Mouse (Mus musculus) hindbrain, embryonic 10.5 days (tissue): ENCODE results near the gene Cysrt1. TPM values are rescaled to one million over a fixed set of nuclear protein-coding genes. Genes with fewer than 3 reads are reported as not detected.

Experiments used
- DNase-seq: peaks from one replicate; pipeline ENCODE4 v3.0.0-alpha.2; 2017; ENCODE audit warnings: low spot score
- H3K27ac ChIP-seq: fragments of 300-500 bp; sonication (generic); 2 replicates; pipeline ENCODE4 v1.5.1; 2016; ENCODE audit warnings: mild to moderate bottlenecking, moderate library complexity
- H3K27me3 ChIP-seq: fragments of 300-500 bp; sonication (generic); 2 replicates; pipeline ENCODE4 v1.6.1; 2016; ENCODE audit warnings: mild to moderate bottlenecking; ENCODE audit not compliant: poor library complexity, insufficient read depth, severe bottlenecking
- H3K36me3 ChIP-seq: fragments of 300-500 bp; sonication (generic); 2 replicates; pipeline ENCODE4 v1.6.1; 2016; ENCODE audit warnings: mild to moderate bottlenecking, moderate library complexity
- H3K4me1 ChIP-seq: fragments of 300-500 bp; sonication (generic); replicated peaks from 2 replicates; pipeline ENCODE4 v1.6.1; 2016; ENCODE audit warnings: mild to moderate bottlenecking
- H3K4me3 ChIP-seq: fragments of 300-500 bp; sonication (generic); 2 replicates; pipeline ENCODE4 v1.5.1; 2016; ENCODE audit warnings: mild to moderate bottlenecking, moderate library complexity
- H3K9me3 ChIP-seq: fragments of 300-500 bp; sonication (generic); 2 replicates; pipeline ENCODE4 v1.6.1; 2016; ENCODE audit warnings: mild to moderate bottlenecking, moderate library complexity
- WGBS: fragments of 180-500 bp; shearing (Covaris S2); methylation state at CpG from one replicate; pipeline ENCODE4 v1.1.7; 2016; 5-methylcytosine and 5-hydroxymethylcytosine counted together
- polyA plus RNA-seq: library from polyadenylated mRNA; unstranded; fragments of >200 nt; fragmentation: Nextera tagmentation; extraction: Ambion mirVana; gene quantifications from 2 replicates; pipeline ENCODE4 v1.2.1, GENCODE M21; 2016

Gene Cysrt1
- polyA plus RNA-seq, 1 experiment from 2014 or later = not detected

- no peak for DNase-seq
- H3K4me1 ChIP-seq = peaks cover 40% of the 10 kb centered on the region
- peaks cover 9% of the 10 kb centered on the region for H3K36me3 ChIP-seq
- peaks cover 46% of the 10 kb centered on the region for H3K27me3 ChIP-seq
- H3K27ac ChIP-seq = no peak overlapping the region
- no peak overlapping the region for H3K4me3 ChIP-seq
- WGBS = 76% methylated on average over 3 of the region's 3 CpGs
- H3K9me3 ChIP-seq = no peaks in the 10 kb centered on the region
Measured at GRCm38 (mm10) chr2:25239766-25240165, 2.5 kb downstream of the Cysrt1 start.

- Histone ChIP-seq H3K4me1 (peaks cover 35% of the 10 kb centered on the region), H3K27ac (no peak overlapping the region), H3K9me3 (no peaks in the 10 kb centered on the region), H3K4me3 (no peak overlapping the region), H3K36me3 (no peaks in the 10 kb centered on the region), H3K27me3 (peaks cover 33% of the 10 kb centered on the region)
- DNase-seq = no peak
Measured at GRCm38 (mm10) chr2:25238106-25238505, 4.1 kb downstream of the Cysrt1 start.

DNA sequence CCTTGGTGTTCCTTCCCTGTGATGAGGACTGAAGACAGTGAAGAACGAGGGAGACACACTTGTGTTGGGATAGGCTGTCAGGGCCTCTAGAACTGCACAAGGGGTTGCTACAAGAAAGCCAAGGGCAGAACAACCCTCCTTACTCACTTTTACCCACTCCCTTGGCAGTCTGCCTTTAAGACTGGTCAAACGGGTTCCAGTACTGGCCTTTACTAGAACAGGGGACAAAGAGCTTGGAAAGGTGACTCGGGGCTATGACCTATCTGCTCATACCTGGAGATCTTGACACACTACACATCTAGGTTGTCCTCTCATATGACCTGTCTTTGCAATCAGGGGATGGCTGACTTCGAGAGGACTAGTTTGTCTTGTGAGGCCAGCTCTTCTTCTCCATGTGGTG, 4.7 kb downstream of the Cysrt1 start:
- no peak for DNase-seq
- 74% methylated on average over 4 of the region's 4 CpGs for WGBS
- Histone ChIP-seq H3K27me3 (peaks cover 27% of the 10 kb centered on the region), H3K36me3 (no peaks in the 10 kb centered on the region), H3K9me3 (no peaks in the 10 kb centered on the region), H3K4me3 (no peak overlapping the region), H3K27ac (no peak overlapping the region), H3K4me1 (peaks cover 33% of the 10 kb centered on the region)

GRCm38 (mm10) chr2:25236614-25237013, 5.6 kb downstream of the Cysrt1 start, which contains the start of gene Rnf224:
Rnf224 (minus strand) TSS chr2:25236787.
- no peak within 1 kb of the TSS for H3K4me3 ChIP-seq
- H3K36me3 ChIP-seq = no peaks in the 10 kb centered on the region
- 35% methylated on average over 8 of the region's 8 CpGs for WGBS
- no peak for DNase-seq
- peaks cover 26% of the 10 kb centered on the region for H3K27me3 ChIP-seq
- no peak within 1 kb of the TSS for H3K27ac ChIP-seq
- H3K4me1 ChIP-seq = peaks cover 31% of the 10 kb centered on the region
- H3K9me3 ChIP-seq = no peaks in the 10 kb centered on the region

DNA sequence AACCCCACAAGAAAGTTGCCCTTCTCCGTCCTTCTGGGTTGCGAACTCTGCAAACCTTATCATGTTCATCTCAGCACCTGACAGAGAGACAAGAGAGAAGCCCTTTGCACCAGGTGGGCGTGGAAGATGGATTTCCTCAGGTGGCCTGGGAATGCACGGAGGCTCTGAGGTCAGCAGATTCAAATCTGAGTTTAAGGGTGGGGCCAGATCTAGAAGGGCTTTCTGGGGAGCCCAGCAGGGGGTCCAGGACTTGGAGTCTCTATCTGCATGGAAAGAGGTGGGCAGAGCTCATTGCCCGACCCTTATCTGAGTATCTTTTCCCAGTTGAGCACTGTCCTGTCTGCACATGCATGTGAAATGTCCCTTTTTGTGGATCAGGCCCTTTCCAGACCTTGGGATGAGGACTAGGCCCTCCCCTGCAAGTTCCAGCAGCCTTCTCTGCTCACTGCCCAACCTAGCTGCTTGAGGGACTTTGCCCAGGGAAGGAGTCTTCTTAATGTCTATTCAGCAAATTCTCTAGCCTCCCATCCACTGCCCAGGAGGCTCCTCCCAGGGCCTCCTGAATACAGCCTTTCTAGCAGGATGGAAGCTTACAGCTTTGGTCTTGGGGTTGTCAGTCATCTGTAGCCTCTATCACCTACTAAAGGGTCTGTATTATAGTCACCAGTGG, 7.6 kb downstream of the Cysrt1 start:
- no peaks in the 10 kb centered on the region for H3K36me3 ChIP-seq
- peaks cover 29% of the 10 kb centered on the region; the same call in 1 of the 2 replicates for H3K27me3 ChIP-seq
- DNase-seq = no peak
- no peak overlapping the region for H3K4me3 ChIP-seq
- 77% methylated on average over 5 of the region's 5 CpGs for WGBS
- H3K4me1 ChIP-seq = peaks cover 16% of the 10 kb centered on the region; the same call in 1 of the 2 replicates
- no peak overlapping the region for H3K27ac ChIP-seq
- no peaks in the 10 kb centered on the region for H3K9me3 ChIP-seq

GRCm38 (mm10) chr2:25234050-25234449, 8.2 kb downstream of the Cysrt1 start, which contains the start of gene Slc34a3:
Slc34a3 (minus strand) TSS chr2:25234364.
- Histone ChIP-seq H3K36me3 (no peaks in the 10 kb centered on the region), H3K4me3 (no peak within 1 kb of the TSS), H3K27me3 (peaks cover 22% of the 10 kb centered on the region; the same call in 1 of the 2 replicates), H3K9me3 (no peaks in the 10 kb centered on the region), H3K4me1 (peaks cover 18% of the 10 kb centered on the region), H3K27ac (no peak within 1 kb of the TSS)
- no peak for DNase-seq
- WGBS = 88% methylated on average over 3 of the region's 3 CpGs

- H3K27me3 ChIP-seq = peaks cover 19% of the 10 kb centered on the region; the same call in 1 of the 2 replicates
- H3K9me3 ChIP-seq = no peaks in the 10 kb centered on the region
- DNase-seq = no peak
- peaks cover 25% of the 10 kb centered on the region for H3K4me1 ChIP-seq
- no peak overlapping the region for H3K27ac ChIP-seq
- no peak overlapping the region for H3K4me3 ChIP-seq
- H3K36me3 ChIP-seq = no peaks in the 10 kb centered on the region
- 82% methylated on average over 4 of the region's 4 CpGs for WGBS
Measured at GRCm38 (mm10) chr2:25233421-25233820, 8.8 kb downstream of the Cysrt1 start.

DNA sequence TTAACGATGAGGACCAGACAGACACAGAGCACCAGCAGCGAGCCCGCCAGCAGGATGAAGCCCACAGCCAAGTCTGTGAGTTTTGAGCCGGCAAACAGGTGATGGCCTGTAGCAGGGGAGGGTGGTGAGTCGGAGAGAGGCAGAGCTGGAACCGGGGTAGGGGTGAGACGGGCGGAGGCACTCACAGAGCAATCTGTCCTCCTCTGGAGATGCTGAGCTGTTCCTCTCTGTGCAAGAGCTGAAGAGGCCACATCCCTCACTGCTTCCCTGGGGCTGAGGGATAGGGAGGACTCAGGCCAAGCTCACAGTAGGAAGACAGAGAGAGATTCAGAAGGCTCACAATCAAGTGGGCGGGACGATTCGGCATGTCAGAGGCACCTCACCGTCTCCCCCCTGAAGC, 11.2 kb downstream of the Cysrt1 start:
- Histone ChIP-seq H3K4me3 (no peak overlapping the region), H3K27me3 (peaks cover 19% of the 10 kb centered on the region; the same call in 1 of the 2 replicates), H3K36me3 (no peaks in the 10 kb centered on the region), H3K27ac (no peak overlapping the region), H3K4me1 (peaks cover 36% of the 10 kb centered on the region), H3K9me3 (no peaks in the 10 kb centered on the region)
- no peak for DNase-seq
- 51% methylated on average over 12 of the region's 12 CpGs for WGBS

DNA sequence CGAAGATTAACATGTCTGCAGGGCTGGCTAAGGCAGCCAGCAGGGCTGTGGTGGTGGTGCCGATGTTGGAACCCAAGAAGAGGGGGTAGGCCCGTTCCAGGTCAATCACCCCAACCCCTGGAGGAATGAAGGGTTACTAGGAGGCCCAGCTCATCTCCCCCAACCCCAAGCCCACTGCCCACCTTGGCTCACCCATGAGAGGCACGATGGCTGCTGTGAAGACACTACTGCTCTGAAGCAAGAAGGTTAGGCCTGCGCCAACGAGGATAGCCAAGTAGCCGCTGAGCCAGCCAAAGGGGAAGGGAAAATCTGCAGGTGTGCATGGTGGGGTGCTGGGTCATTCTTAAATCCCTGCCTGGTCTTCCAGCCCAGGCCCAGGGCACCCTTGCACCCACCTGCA, 11.7 kb downstream of the Cysrt1 start:
- Histone ChIP-seq H3K4me1 (peaks cover 40% of the 10 kb centered on the region), H3K4me3 (no peak overlapping the region), H3K9me3 (no peaks in the 10 kb centered on the region), H3K27ac (no peak overlapping the region), H3K27me3 (peaks cover 19% of the 10 kb centered on the region; the same call in 1 of the 2 replicates), H3K36me3 (no peaks in the 10 kb centered on the region)
- 93% methylated on average over 7 of the region's 7 CpGs for WGBS
- DNase-seq = no peak

DNA sequence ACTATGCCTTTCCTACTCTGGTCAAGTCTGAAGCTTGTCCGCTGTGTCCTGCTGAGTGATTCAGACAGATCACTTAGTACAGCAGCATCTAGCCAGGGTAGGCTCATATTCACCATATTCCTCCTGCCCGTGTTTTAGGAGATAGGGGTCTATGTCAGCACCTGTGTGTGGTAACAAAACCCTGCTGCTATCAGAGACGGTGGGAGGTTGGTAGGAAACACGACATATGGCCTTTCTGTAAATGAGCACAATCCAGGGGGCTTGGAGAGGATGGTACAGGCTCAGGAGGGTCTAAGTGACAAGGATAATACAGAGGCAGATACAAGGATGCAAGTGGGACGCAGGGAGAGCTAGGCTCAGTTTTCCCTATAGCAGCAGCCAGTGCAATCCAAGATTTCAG, 12.7 kb downstream of the Cysrt1 start:
- 88% methylated on average over 5 of the region's 5 CpGs for WGBS
- Histone ChIP-seq H3K9me3 (no peaks in the 10 kb centered on the region), H3K4me1 (peaks cover 45% of the 10 kb centered on the region), H3K27ac (0 out of 2 replicates have a peak overlapping the region, but pooled peaks have one; percentile 83), H3K27me3 (peaks cover 19% of the 10 kb centered on the region; the same call in 1 of the 2 replicates), H3K36me3 (no peaks in the 10 kb centered on the region), H3K4me3 (no peak overlapping the region)
- no peak for DNase-seq

DNA sequence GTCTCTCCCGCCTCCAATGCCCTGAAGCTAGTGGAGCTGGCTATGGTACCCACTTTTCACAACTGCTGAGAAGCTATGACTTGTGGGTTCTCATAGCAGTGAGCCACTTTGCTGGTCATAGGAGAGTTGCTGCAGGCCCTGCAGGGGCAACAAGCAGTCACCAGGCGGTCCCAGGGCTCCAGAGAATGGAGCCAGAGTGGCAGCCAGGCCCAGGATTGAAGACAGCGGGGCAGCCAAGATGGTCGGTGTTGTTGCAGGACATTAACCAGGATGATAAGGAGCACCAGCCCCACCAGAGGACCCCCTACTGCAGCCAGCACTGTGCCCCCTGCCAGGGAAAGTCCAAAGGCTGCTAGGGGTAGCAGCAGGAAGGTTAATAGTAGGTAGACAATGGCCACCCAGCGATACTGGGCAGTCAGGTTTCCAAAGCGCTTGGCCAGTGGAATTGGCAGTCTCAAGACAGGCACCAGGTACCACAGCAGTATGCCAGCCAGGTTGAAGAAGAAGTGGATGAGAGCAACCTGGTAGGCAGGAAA, 13.2 kb downstream of the Cysrt1 start:
- peaks cover 45% of the 10 kb centered on the region for H3K4me1 ChIP-seq
- no peaks in the 10 kb centered on the region for H3K36me3 ChIP-seq
- H3K27me3 ChIP-seq = peaks cover 19% of the 10 kb centered on the region; the same call in 1 of the 2 replicates
- DNase-seq = no peak
- H3K27ac ChIP-seq = peak overlapping the region; percentile 83
- 73% methylated on average over 6 of the region's 6 CpGs for WGBS
- peak overlapping the region; percentile 43 for H3K4me3 ChIP-seq
- no peaks in the 10 kb centered on the region for H3K9me3 ChIP-seq

- peak; percentile 85 for DNase-seq
- peaks cover 49% of the 10 kb centered on the region for H3K4me1 ChIP-seq
- under 1% methylated on average over 7 of the region's 7 CpGs for WGBS
- H3K27me3 ChIP-seq = peaks cover 19% of the 10 kb centered on the region; the same call in 1 of the 2 replicates
- peaks cover 2% of the 10 kb centered on the region for H3K36me3 ChIP-seq
- H3K27ac ChIP-seq = peak overlapping the region; percentile 83
- peak overlapping the region; percentile 43 for H3K4me3 ChIP-seq
- no peaks in the 10 kb centered on the region for H3K9me3 ChIP-seq
Measured at GRCm38 (mm10) chr2:25228431-25228889, 13.8 kb downstream of the Cysrt1 start.

DNA sequence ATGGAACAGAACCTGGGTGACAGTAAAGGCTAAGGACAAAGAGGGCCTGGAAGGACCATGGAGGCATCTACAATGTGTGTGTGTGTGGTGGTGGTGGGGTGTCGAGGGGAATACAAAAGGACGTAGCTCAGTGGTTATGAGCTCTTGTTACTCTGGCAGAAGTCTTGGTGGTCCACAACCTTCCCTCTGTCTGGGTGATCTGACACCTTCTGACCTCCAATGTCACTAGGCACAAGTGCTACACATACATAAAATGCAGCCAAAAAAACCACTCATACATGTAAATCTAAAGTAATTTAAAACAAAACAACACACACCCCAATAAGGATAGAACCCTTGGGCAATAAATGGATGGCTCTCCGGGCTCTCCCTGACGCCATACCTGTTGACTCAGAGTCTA, 14.8 kb downstream of the Cysrt1 start:
- Histone ChIP-seq H3K9me3 (no peaks in the 10 kb centered on the region), H3K4me1 (peaks cover 50% of the 10 kb centered on the region), H3K27ac (peak overlapping the region; percentile 64; the same call in 1 of the 2 replicates), H3K4me3 (no peak overlapping the region), H3K36me3 (peaks cover 13% of the 10 kb centered on the region), H3K27me3 (peaks cover 18% of the 10 kb centered on the region; the same call in 1 of the 2 replicates)
- DNase-seq = no peak
- WGBS = 90% methylated on average over 4 of the region's 4 CpGs
